In genomic region chr5:101784328-101784727, GRCm38 (mm10) we compare ENCODE assay signal across 13 mouse cellular contexts. TPM values are rescaled to one million over a fixed set of nuclear protein-coding genes. Genes with fewer than 3 reads are reported as not detected.
"Had no signal": no experiment of that assay in that cellular context is flagged by ENCODE, and none has a peak within 500 bp of the region (broad histone marks: within the 10 kb centered on the region; RNA-seq: fewer than 3 reads in every experiment).

No protein-coding gene starts in this region.

- H3K9me3 ChIP-seq: limb, embryonic 13.5 days; midbrain, embryonic 10.5 days; neural tube, embryonic 15.5 days had no signal

- H3K4me2 ChIP-seq: limb, embryonic 13.5 days; neural tube, embryonic 15.5 days had no signal

- H3K9ac ChIP-seq: limb, embryonic 13.5 days; liver, embryonic 14.5 days; neural tube, embryonic 15.5 days had no signal

- H3K27ac ChIP-seq: kidney, postnatal 0 days; layer of hippocampus, adult 2 months; limb, embryonic 13.5 days; liver, embryonic 14.5 days; midbrain, embryonic 10.5 days; neural tube, embryonic 15.5 days had no signal

- H3K4me1 ChIP-seq: limb, embryonic 13.5 days had no signal

- DNase-seq: kidney, adult 9 months; kidney, postnatal 4 days; lung, adult 18-20 months; lung, postnatal 4 days; midbrain, embryonic 14.5 days; thymus, postnatal 14 days had no signal

- H3K27me3 ChIP-seq: limb, embryonic 13.5 days; neural tube, embryonic 15.5 days had no signal

- H3K36me3 ChIP-seq: limb, embryonic 13.5 days; midbrain, embryonic 10.5 days; neural tube, embryonic 15.5 days had no signal

- H3K4me3 ChIP-seq: layer of hippocampus, adult 2 months; limb, embryonic 13.5 days; midbrain, embryonic 10.5 days; myocyte; neural tube, embryonic 15.5 days had no signal

RNA-seq across cellular contexts. Expression of gene Cds1, which starts 19.4 kb away (rescaled TPM):
- polyA plus RNA-seq: myocyte had no signal
